In genomic region chr9:55507922-55508321, GRCm38 (mm10) we compare ENCODE assay signal across 26 mouse cellular contexts. TPM values are rescaled to one million over a fixed set of nuclear protein-coding genes. Genes with fewer than 3 reads are reported as not detected.
DNase-seq lines count a peak whose midpoint lies in the region; ATAC-seq and TF ChIP-seq lines count a peak whose summit lies in the region.
"Had no signal": no experiment of that assay in that cellular context is flagged by ENCODE, and none has a peak within 500 bp of the region (broad histone marks: within the 10 kb centered on the region; RNA-seq: fewer than 3 reads in every experiment).

No protein-coding gene starts in this region.

- H3K4me2 ChIP-seq in heart, embryonic 12.5 days = no peak overlapping the region
- H3K4me2 ChIP-seq in lung, postnatal 0 days (replicated peaks; ENCODE audit: low read depth, low read length) = no peak overlapping the region
- H3K4me2 ChIP-seq in forebrain, embryonic 16.5 days (ENCODE audit: low read length) = no peak overlapping the region
- H3K4me2 ChIP-seq: embryonic facial prominence, embryonic 15.5 days; heart, embryonic 13.5 days; hindbrain, embryonic 12.5 days; liver, embryonic 12.5 days; midbrain, embryonic 11.5 days; neural tube, embryonic 12.5 days had no signal

- no peaks in the 10 kb centered on the region for H3K9me3 ChIP-seq in heart, embryonic 12.5 days (replicated peaks)
- H3K9me3 ChIP-seq in lung, postnatal 0 days (ENCODE audit: low read length) = no peaks in the 10 kb centered on the region
- no peaks in the 10 kb centered on the region for H3K9me3 ChIP-seq in forebrain, embryonic 16.5 days (ENCODE audit: control insufficient read depth, low read length)
- H3K9me3 ChIP-seq: embryonic facial prominence, embryonic 15.5 days; forebrain, embryonic 10.5 days; heart, embryonic 13.5 days; hindbrain, embryonic 12.5 days; liver, embryonic 12.5 days; neural tube, embryonic 12.5 days had no signal

- no peak overlapping the region for H3K9ac ChIP-seq in heart, embryonic 12.5 days
- no peak overlapping the region for H3K9ac ChIP-seq in lung, postnatal 0 days (replicated peaks; ENCODE audit: low read depth)
- no peak overlapping the region for H3K9ac ChIP-seq in forebrain, embryonic 16.5 days (replicated peaks; ENCODE audit: low read depth, low read length)
- H3K9ac ChIP-seq: embryonic facial prominence, embryonic 15.5 days; heart, embryonic 13.5 days; hindbrain, embryonic 12.5 days; liver, embryonic 12.5 days; neural tube, embryonic 12.5 days had no signal

- no peak for ATAC-seq in heart, embryonic 12.5 days (ENCODE audit: insufficient number of reproducible peaks, low FRiP score)
- no peak for ATAC-seq in lung, postnatal 0 days
- ATAC-seq in forebrain, embryonic 16.5 days = no peak
- ATAC-seq: inflammation-experienced regulatory T-cells, adult 6 months; liver, embryonic 12.5 days had no signal

- no peak overlapping the region for H3K27ac ChIP-seq in heart, embryonic 12.5 days (ENCODE audit: poor library complexity, severe bottlenecking)
- no peak overlapping the region for H3K27ac ChIP-seq in lung, postnatal 0 days (ENCODE audit: low read length)
- no peak overlapping the region for H3K27ac ChIP-seq in forebrain, embryonic 16.5 days (ENCODE audit: low read length)
- H3K27ac ChIP-seq: embryonic facial prominence, embryonic 15.5 days; forebrain, embryonic 10.5 days; heart, embryonic 13.5 days; hindbrain, embryonic 12.5 days; liver, embryonic 12.5 days; macrophage; neural tube, embryonic 12.5 days; stomach, postnatal 0 days had no signal

- DNase-seq in heart, adult 11 months = peak; percentile 97
- peak; percentile 18 to 51 for DNase-seq in lung, adult 18-20 months
- DNase-seq in lung, postnatal 0 days (ENCODE audit: low spot score) = no peak
- DNase-seq in heart, postnatal 14 days = peak; percentile 49 to 74
- peak; percentile 31 for DNase-seq in lung, postnatal 25 days (ENCODE audit: low spot score)
- no peak for DNase-seq in layer of hippocampus, adult 9-11 months
- DNase-seq: cerebellum, adult 9-10 months; right cerebral cortex, postnatal 14 days; thymus, postnatal 25 days had no signal

- 79% methylated on average over 3 of the region's 3 CpGs for whole genome bisulfite sequencing in heart, embryonic 12.5 days
- 73% methylated on average over 3 of the region's 3 CpGs for WGBS in lung, postnatal 0 days
- 84% methylated on average over 3 of the region's 3 CpGs for WGBS in forebrain, embryonic 16.5 days

- H3K4me1 ChIP-seq in heart, embryonic 12.5 days (replicated peaks) = peaks cover 29% of the 10 kb centered on the region
- peaks cover 3% of the 10 kb centered on the region; the same call in 1 of the 2 replicates for H3K4me1 ChIP-seq in lung, postnatal 0 days (ENCODE audit: insufficient read depth, low read depth, low read length)
- H3K4me1 ChIP-seq in forebrain, embryonic 16.5 days (replicated peaks; ENCODE audit: control insufficient read depth, insufficient read depth, low read length) = peaks cover 3% of the 10 kb centered on the region
- H3K4me1 ChIP-seq: neural tube, embryonic 12.5 days had no signal

- H3K36me3 ChIP-seq in heart, embryonic 12.5 days = peaks cover 5% of the 10 kb centered on the region
- no peaks in the 10 kb centered on the region for H3K36me3 ChIP-seq in lung, postnatal 0 days (ENCODE audit: insufficient read depth, low read length)
- H3K36me3 ChIP-seq in forebrain, embryonic 16.5 days (ENCODE audit: control insufficient read depth, insufficient read depth) = no peaks in the 10 kb centered on the region
- H3K36me3 ChIP-seq: embryonic facial prominence, embryonic 15.5 days; forebrain, embryonic 10.5 days; heart, embryonic 13.5 days; hindbrain, embryonic 12.5 days; neural tube, embryonic 12.5 days had no signal

- no peak for TF ChIP-seq EP300 in lung, postnatal 0 days (IDR thresholded peaks at IDR 0.05)

- no peak for TF ChIP-seq CTCF in lung, postnatal 0 days (IDR thresholded peaks at IDR 0.05)

- no peak overlapping the region for H3K4me3 ChIP-seq in heart, embryonic 12.5 days
- no peak overlapping the region for H3K4me3 ChIP-seq in lung, postnatal 0 days (ENCODE audit: low read depth, low read length)
- no peak overlapping the region for H3K4me3 ChIP-seq in forebrain, embryonic 16.5 days (replicated peaks; ENCODE audit: low read length)
- H3K4me3 ChIP-seq: embryonic facial prominence, embryonic 15.5 days; forebrain, embryonic 10.5 days; heart, embryonic 13.5 days; hindbrain, embryonic 12.5 days; liver, embryonic 12.5 days; neural tube, embryonic 12.5 days had no signal

- 0 out of 2 replicates have a peak, but pooled peaks cover 3% of the 10 kb centered on the region for H3K27me3 ChIP-seq in heart, embryonic 12.5 days (replicated peaks)
- H3K27me3 ChIP-seq in lung, postnatal 0 days (replicated peaks; ENCODE audit: insufficient read depth, low read length) = no peaks in the 10 kb centered on the region
- peaks cover 3% of the 10 kb centered on the region; the same call in 1 of the 2 replicates for H3K27me3 ChIP-seq in forebrain, embryonic 16.5 days (replicated peaks; ENCODE audit: control insufficient read depth, insufficient read depth, low read length)
- H3K27me3 ChIP-seq: embryonic facial prominence, embryonic 15.5 days; liver, embryonic 12.5 days had no signal

- intact Hi-C loops in heart, postnatal 14 days (cut with DNase I) = no loop called here

RNA-seq across cellular contexts. Expression of gene Etfa, which starts 4.1 kb away (rescaled TPM):
- 318 and 327 TPM in 2 replicates for polyA plus RNA-seq in heart, embryonic 12.5 days (2016; fragmentation: Nextera tagmentation; extraction: Ambion mirVana)
- polyA plus RNA-seq in lung, postnatal 0 days (2015; fragmentation: Nextera tagmentation; extraction: Ambion mirVana) = 175 and 196 TPM in 2 replicates
- 100 to 1,000 TPM; 719 to 730 TPM for total RNA-seq in heart, postnatal 14 days (2021)
- 87.3 and 93.0 TPM in 2 replicates for polyA plus RNA-seq in forebrain, embryonic 16.5 days (2015; fragmentation: Nextera tagmentation; extraction: Ambion mirVana)

RNA-seq across cellular contexts. Expression of gene Isl2, which starts 30.6 kb away (rescaled TPM):
- polyA plus RNA-seq in heart, embryonic 12.5 days (2016; fragmentation: Nextera tagmentation; extraction: Ambion mirVana) = 0.59 and 1.0 TPM in 2 replicates
- 0.07 TPM in 1 of 2 replicates, not detected in the other for polyA plus RNA-seq in lung, postnatal 0 days (2015; fragmentation: Nextera tagmentation; extraction: Ambion mirVana)
- under 1 TPM in 1 of 2 experiments, not detected in 1; 0.15 TPM for total RNA-seq in heart, postnatal 14 days (2021)
- 0.18 and 0.37 TPM in 2 replicates for polyA plus RNA-seq in forebrain, embryonic 16.5 days (2015; fragmentation: Nextera tagmentation; extraction: Ambion mirVana)
- total RNA-seq: adrenal gland, postnatal 4 days; layer of hippocampus, adult 18-20 months; left cerebral cortex, postnatal 36 days; monocyte, adult 5-6 weeks had no signal
- polyA plus RNA-seq: inflammation-experienced regulatory T-cells, adult 6 months; kidney, embryonic 16.5 days; macrophage had no signal

Comparison
In these comparisons a context has a peak if more than half of its experiments do, and no peak if none do; other contexts are left out.
1. DNase-seq: peak in heart, adult 11 months (single experiment), lung, adult 18-20 months (2 of 2), heart, postnatal 14 days (2 of 2) and lung, postnatal 25 days (single experiment); none in lung, postnatal 0 days (single experiment) and layer of hippocampus, adult 9-11 months (single experiment).